Mouse (Mus musculus) activated CD4-positive, CD25-positive, alpha-beta regulatory T cell, adult 4 months (primary cell): ENCODE data around the gene Rcan1. TPM values are rescaled to one million over a fixed set of nuclear protein-coding genes. Genes with fewer than 3 reads are reported as not detected.

Experiments
- ATAC-seq: one replicate; pipeline ENCODE4 v1.8.0; 2017
- polyA plus RNA-seq, 2 experiments: library from polyadenylated mRNA; unstranded; fragments of 100-300 nt; shearing (Covaris generic); gene quantifications; one replicate each; pipeline ENCODE4 v1.2.1; 2017

Gene Rcan1
- polyA plus RNA-seq, 2 experiments from 2014 or later: 2.3 to 2.9 TPM

DNA sequence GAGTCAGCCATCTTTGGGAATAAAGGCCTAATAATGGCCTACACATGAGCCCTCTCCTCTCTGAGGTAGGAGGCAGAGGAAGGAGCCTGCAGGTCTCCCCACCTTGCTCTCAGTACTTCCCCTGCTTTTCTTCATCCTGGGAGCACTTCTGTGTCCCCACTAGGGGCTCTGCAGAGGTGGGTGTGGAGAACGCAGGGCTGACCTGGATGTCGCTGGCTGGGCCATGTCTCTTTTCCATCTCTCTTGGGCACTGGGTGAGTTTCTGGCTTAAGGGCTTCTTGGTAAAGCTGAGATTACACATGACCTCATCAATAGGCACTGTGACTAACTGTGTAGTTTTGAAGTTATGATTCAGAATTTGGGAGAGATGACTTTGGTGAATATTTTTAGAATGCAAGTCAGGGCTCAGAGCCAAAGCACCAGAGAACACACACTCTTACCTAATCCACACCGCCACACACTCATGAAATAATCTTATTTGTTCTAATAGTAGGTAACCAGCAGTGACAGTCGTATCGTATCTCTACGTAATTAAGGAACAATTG is 72.0 kb downstream of the Rcan1 start:
- no peak for ATAC-seq

GRCm38 (mm10) chr16:92397745-92398573 is 72.7 kb downstream of the Rcan1 start:
- no peak for ATAC-seq

- no peak for ATAC-seq
Measured at GRCm38 (mm10) chr16:92393732-92394131, 76.9 kb downstream of the Rcan1 start.

GRCm38 (mm10) chr16:92387692-92388091 is 83.0 kb downstream of the Rcan1 start:
- ATAC-seq: no peak

GRCm38 (mm10) chr16:92385062-92385461 is 85.6 kb downstream of the Rcan1 start:
- no peak for ATAC-seq

DNA sequence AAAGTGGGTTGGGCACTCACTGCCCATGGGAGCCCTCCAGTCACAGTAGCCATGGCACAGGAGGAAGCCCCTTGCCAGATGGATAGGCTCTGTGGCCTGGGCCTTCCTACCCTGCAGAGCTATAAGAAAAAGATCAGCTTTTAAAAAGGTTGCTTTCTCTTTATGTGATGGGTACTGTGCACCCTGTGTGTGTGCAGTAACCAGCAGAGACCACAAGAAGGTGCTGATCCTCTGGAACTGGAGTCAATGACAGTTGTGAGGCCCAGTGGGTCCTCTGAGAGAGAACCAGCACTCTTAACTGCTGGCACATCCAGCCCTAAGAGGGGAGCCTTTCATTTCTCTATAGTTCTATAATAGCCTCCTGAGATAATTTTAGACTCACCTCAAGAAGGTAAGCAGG is 87.3 kb downstream of the Rcan1 start:
- no peak for ATAC-seq

GRCm38 (mm10) chr16:92382508-92382907 is 88.2 kb downstream of the Rcan1 start:
- no peak for ATAC-seq

GRCm38 (mm10) chr16:92381092-92381491 is 89.6 kb downstream of the Rcan1 start:
- ATAC-seq: no peak

GRCm38 (mm10) chr16:92376976-92377375 is 93.7 kb downstream of the Rcan1 start:
- ATAC-seq: no peak

- ATAC-seq: no peak
Measured at GRCm38 (mm10) chr16:92371623-92372022, 99.0 kb downstream of the Rcan1 start.

DNA sequence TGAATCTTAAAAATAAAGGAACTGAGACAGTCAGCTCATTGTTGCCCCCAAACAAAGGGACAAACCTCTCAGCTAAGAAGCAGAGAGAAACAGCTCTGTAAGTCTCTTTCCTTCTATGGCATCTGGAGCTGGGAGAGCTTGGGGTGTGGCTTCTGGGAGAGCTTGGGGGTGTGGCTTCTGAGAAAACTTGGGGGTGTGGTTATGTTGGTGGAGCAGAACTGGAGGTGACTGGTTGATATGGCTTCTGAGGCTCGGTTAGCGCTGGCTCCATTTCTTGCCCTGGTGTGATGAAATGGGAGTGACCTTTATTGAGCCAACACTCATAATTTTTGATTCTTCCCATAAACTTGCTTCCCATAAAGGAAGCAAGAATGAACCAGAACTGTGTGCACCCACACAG is 101.4 kb downstream of the Rcan1 start:
- no peak for ATAC-seq

GRCm38 (mm10) chr16:92365477-92365876 is 105.2 kb downstream of the Rcan1 start:
- ATAC-seq: no peak

- no peak for ATAC-seq
Measured at GRCm38 (mm10) chr16:92360711-92361110, 110.0 kb downstream of the Rcan1 start.

DNA sequence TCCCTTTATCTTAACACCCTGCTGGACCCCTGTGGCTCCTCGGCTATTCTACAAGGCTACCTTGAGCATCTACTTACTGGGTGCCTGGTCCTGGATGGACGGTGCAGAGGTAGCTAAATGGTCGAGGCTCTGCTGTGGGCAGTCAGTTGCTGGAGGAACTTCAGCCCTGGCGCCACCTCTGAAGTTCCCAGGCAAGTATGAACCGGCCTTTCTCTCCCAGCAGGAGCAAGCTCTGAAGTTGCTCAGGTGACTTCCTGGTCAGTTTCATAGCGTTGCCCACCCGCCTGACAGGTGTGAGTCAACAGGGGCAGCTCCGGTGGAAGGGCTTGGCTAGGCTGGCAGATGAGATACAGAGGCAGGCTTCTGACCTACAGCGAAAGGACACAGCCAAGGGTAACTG is 111.4 kb downstream of the Rcan1 start, which contains the start of gene Kcne1:
Gene Kcne1, minus strand, starts transcription at position 240 of the 400 bp plus-strand sequence.
- no peak for ATAC-seq

DNA sequence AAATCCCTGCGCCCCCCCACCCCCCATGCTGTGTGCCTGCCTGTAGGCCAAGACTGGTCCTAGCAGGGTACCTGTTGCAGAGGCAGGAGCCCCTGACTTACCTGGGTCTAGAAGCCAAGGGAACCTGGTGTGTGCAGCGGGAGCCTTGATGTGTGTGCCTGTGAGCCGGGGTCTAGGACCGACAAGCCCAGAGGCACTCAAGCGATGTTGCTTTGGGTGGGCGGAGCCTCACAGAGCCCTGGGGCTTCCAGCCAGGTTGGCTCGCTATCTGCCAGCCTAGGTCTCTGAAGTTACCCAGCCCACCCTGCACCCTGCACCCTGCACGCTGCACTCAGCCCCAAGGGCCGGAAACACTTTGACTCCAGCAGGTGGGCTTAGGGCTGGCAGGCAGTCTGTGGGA is 111.9 kb downstream of the Rcan1 start:
- ATAC-seq: no peak

GRCm38 (mm10) chr16:92357566-92357965 is 113.1 kb downstream of the Rcan1 start:
- no peak for ATAC-seq

DNA sequence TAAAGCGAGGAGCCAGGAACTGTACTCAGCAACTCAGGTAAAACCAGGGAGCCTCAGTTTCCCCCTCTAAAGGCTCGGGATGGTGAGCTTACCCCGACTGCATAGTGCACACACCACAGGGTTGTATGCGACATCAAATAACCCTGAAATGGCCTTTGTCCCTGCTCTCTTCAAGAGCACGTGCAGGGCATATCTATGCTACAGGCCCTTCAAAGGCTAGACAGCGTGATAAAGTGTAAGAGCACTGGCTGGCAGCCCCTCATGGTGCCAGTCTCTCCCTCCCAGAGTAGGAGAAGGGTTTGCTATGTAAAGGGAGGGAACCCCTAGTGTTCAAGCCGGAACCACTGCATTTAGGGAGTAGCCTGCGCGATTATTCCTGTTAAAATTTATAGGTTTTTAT is 113.6 kb downstream of the Rcan1 start:
- no peak for ATAC-seq

GRCm38 (mm10) chr16:92355982-92356381 is 114.7 kb downstream of the Rcan1 start:
- ATAC-seq: no peak

GRCm38 (mm10) chr16:92355366-92355765 is 115.3 kb downstream of the Rcan1 start:
- ATAC-seq: no peak

DNA sequence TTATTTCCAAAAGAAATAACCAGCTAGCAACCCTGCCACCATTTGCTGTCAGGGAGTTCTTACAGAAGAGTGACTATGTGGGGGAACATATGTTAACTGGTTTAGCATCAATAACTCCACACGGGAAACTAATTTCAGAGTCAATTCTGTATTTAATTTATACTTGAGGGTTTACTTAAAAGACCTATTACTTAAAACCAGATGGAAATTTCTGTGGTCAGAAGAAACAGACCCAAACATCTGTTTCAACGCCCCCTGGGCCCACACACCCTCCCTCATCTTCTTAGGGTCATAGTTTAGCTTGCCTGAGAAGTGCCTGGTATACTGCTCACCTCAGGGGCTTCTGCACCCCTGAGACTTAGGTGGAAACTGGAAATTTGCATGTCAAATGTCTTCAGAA is 116.8 kb downstream of the Rcan1 start:
- no peak for ATAC-seq

- no peak for ATAC-seq
Measured at GRCm38 (mm10) chr16:92353295-92353694, 117.4 kb downstream of the Rcan1 start.

- no peak for ATAC-seq
Measured at GRCm38 (mm10) chr16:92348941-92349340, 121.7 kb downstream of the Rcan1 start.

- ATAC-seq: no peak
Measured at GRCm38 (mm10) chr16:92346297-92346916, 124.3 kb downstream of the Rcan1 start.

GRCm38 (mm10) chr16:92345177-92345576 is 125.5 kb downstream of the Rcan1 start:
- ATAC-seq: no peak
